Mouse (Mus musculus): Measurements from ENCODE around the gene Megf6. TPM values are rescaled to one million over a fixed set of nuclear protein-coding genes. Genes with fewer than 3 reads are reported as not detected.

Megf6 gene
- polyA plus RNA-seq, 1 experiment: 19.0 TPM

GRCm38 (mm10) chr4:154157970-154158662 is 12.4 kb upstream of the Megf6 start:
- H3K4me3 ChIP-seq (ENCODE audit: control insufficient read depth, insufficient read depth, low read length): no peak overlapping the region
- peaks cover 27% of the 10 kb centered on the region for H3K36me3 ChIP-seq (ENCODE audit: control insufficient read depth, insufficient read depth, low read length)
- H3K27me3 ChIP-seq (ENCODE audit: control insufficient read depth, insufficient read depth, low read length): no peaks in the 10 kb centered on the region
- no peak for TF ChIP-seq CTCF (IDR thresholded peaks at IDR 0.05; ENCODE audit: borderline replicate concordance, control insufficient read depth, extremely low read depth, insufficient read depth, low read length, poor library complexity)
- no peak for TF ChIP-seq POLR2A (IDR thresholded peaks at IDR 0.05; ENCODE audit: control insufficient read depth, extremely low read depth, insufficient read depth, low read length, poor library complexity)
- WGBS: 96% methylated on average over 14 of the region's 14 CpGs
- no peak for DNase-seq
- H3K27ac ChIP-seq (ENCODE audit: control insufficient read depth, insufficient read depth, low read length): no peak overlapping the region
- H3K4me1 ChIP-seq (replicated peaks; ENCODE audit: control insufficient read depth, insufficient read depth, low read length): peaks cover 24% of the 10 kb centered on the region

DNA sequence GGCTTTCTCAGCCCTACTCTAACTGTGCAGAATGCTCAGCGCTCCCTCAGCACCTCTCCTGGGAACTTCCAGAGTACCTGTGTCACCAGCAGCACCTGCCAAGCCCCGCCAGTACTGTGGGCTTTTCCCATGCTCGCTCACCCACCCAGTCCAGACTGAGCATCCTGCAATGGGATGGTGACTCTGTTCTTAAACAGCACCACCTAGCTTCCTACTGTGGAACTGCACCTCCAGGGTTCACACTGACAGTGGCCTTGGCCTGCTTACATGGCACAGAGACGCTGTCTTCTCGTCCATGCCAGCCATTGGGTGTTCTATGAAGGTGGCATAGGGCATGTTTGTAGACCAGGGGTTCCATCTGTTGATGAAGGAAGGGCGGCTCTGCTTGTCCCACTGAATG is 11.5 kb upstream of the Megf6 start:
- no peaks in the 10 kb centered on the region for H3K27me3 ChIP-seq (ENCODE audit: control insufficient read depth, insufficient read depth, low read length)
- H3K36me3 ChIP-seq (ENCODE audit: control insufficient read depth, insufficient read depth, low read length): peaks cover 27% of the 10 kb centered on the region
- DNase-seq: peak; percentile 90
- peak overlapping the region; percentile 6; the same call in 1 of the 2 replicates for H3K4me3 ChIP-seq (ENCODE audit: control insufficient read depth, insufficient read depth, low read length)
- H3K27ac ChIP-seq (ENCODE audit: control insufficient read depth, insufficient read depth, low read length): no peak overlapping the region
- WGBS: 22% methylated on average over 6 of the region's 6 CpGs
- peaks cover 24% of the 10 kb centered on the region for H3K4me1 ChIP-seq (replicated peaks; ENCODE audit: control insufficient read depth, insufficient read depth, low read length)
- TF ChIP-seq POLR2A (IDR thresholded peaks at IDR 0.05; ENCODE audit: control insufficient read depth, extremely low read depth, insufficient read depth, low read length, poor library complexity) (no peak), CTCF (IDR thresholded peaks at IDR 0.05; ENCODE audit: borderline replicate concordance, control insufficient read depth, extremely low read depth, insufficient read depth, low read length, poor library complexity) (peak; percentile 76; the same call in 1 of the 2 replicates)

GRCm38 (mm10) chr4:154159961-154160537 is 10.5 kb upstream of the Megf6 start:
- no peak for TF ChIP-seq POLR2A (IDR thresholded peaks at IDR 0.05; ENCODE audit: control insufficient read depth, extremely low read depth, insufficient read depth, low read length, poor library complexity)
- 0 out of 2 replicates have a peak, but pooled peaks have one; percentile 20 for TF ChIP-seq CTCF (IDR thresholded peaks at IDR 0.05; ENCODE audit: borderline replicate concordance, control insufficient read depth, extremely low read depth, insufficient read depth, low read length, poor library complexity)
- DNase-seq: no peak
- Histone ChIP-seq H3K4me3 (ENCODE audit: control insufficient read depth, insufficient read depth, low read length) (peak overlapping the region; percentile 88), H3K27me3 (ENCODE audit: control insufficient read depth, insufficient read depth, low read length) (no peaks in the 10 kb centered on the region), H3K36me3 (ENCODE audit: control insufficient read depth, insufficient read depth, low read length) (peaks cover 26% of the 10 kb centered on the region), H3K4me1 (replicated peaks; ENCODE audit: control insufficient read depth, insufficient read depth, low read length) (peaks cover 24% of the 10 kb centered on the region), H3K27ac (ENCODE audit: control insufficient read depth, insufficient read depth, low read length) (peak overlapping the region; percentile 8)
- WGBS: under 1% methylated on average over 45 of the region's 47 CpGs

DNA sequence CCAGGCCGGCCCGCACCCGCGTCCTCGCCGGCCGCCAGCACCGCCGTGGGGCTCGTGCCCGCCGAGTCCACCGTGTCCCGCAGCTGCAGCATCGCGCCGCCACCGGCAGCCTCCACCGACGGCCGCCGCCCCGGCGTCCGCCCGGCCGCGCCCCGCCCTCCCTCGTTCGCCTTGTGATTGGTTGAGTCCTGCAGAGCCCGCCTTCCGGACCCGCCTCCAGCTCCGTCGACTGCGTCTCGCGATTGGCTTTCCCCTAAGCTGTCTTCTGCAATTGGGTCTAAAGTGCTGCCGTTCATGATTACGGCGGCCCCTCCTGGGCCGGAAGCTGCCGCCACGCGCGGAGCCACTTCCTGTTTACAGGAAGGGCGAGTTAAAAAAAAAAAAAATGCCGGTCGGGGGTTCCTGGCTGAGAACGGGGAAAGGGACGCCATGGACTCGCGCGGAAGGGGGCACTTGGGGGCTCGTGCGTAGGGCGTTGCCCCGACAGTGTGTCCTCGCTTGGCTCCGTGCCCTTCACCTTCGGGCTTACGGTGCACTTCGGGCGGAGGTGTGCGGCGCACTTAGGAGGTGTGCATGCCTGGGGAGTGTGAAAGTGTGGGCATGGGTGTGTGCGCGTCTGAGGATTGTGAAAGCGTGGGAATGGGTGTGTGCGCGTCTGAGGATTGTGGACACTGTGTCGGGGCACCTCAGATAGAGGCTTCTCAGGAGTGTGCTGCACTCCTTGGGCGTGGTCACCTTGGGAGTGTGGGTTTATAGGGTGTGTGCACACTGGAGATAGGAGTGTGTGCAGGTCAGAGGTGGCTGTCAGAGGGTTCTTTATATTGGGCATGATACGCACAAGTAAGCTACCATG is 9.8 kb upstream of the Megf6 start, which contains the start of gene Tprgl:
TSS of gene Tprgl (minus strand) at position 129 of the 853 bp plus-strand sequence.
- WGBS: under 1% methylated on average over 75 of the region's 75 CpGs
- Histone ChIP-seq H3K36me3 (ENCODE audit: control insufficient read depth, insufficient read depth, low read length) (peaks cover 24% of the 10 kb centered on the region), H3K4me1 (replicated peaks; ENCODE audit: control insufficient read depth, insufficient read depth, low read length) (peaks cover 22% of the 10 kb centered on the region), H3K27ac (ENCODE audit: control insufficient read depth, insufficient read depth, low read length) (peak within 1 kb of the TSS; percentile 87), H3K27me3 (ENCODE audit: control insufficient read depth, insufficient read depth, low read length) (no peaks in the 10 kb centered on the region), H3K4me3 (ENCODE audit: control insufficient read depth, insufficient read depth, low read length) (peak within 1 kb of the TSS; percentile 99)
- peak; percentile 97 for DNase-seq
- TF ChIP-seq CTCF (IDR thresholded peaks at IDR 0.05; ENCODE audit: borderline replicate concordance, control insufficient read depth, extremely low read depth, insufficient read depth, low read length, poor library complexity) (peak; percentile 52), POLR2A (IDR thresholded peaks at IDR 0.05; ENCODE audit: control insufficient read depth, extremely low read depth, insufficient read depth, low read length, poor library complexity) (peak; percentile 88)

DNA sequence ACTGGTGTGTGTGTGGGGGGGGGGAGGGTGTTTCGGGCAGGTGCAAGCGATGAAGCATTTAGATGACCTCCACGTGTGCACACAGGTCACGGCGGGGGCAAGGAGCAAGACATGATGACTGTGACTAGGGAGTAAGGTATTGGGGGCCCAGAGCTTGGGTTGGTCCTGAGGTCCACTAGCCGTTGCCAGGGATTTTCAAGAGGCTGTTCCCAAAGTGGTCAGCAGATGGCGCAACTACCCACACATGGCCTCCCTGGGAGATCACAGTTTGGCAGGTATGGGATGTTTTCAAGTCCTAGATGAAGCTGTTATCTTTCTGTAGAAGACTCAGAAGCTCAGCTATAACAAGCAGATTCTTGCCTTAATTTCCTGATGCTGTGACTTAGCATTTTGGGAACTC is 7.2 kb upstream of the Megf6 start:
- peak; percentile 74; the same call in 1 of the 2 replicates for TF ChIP-seq CTCF (IDR thresholded peaks at IDR 0.05; ENCODE audit: borderline replicate concordance, control insufficient read depth, extremely low read depth, insufficient read depth, low read length, poor library complexity)
- no peak for TF ChIP-seq POLR2A (IDR thresholded peaks at IDR 0.05; ENCODE audit: control insufficient read depth, extremely low read depth, insufficient read depth, low read length, poor library complexity)
- no peaks in the 10 kb centered on the region for H3K27me3 ChIP-seq (ENCODE audit: control insufficient read depth, insufficient read depth, low read length)
- H3K36me3 ChIP-seq (ENCODE audit: control insufficient read depth, insufficient read depth, low read length): peaks cover 3% of the 10 kb centered on the region; the same call in 1 of the 2 replicates
- H3K4me3 ChIP-seq (ENCODE audit: control insufficient read depth, insufficient read depth, low read length): no peak overlapping the region
- 23% methylated on average over 7 of the region's 7 CpGs for WGBS
- DNase-seq: peak; percentile 64
- H3K4me1 ChIP-seq (replicated peaks; ENCODE audit: control insufficient read depth, insufficient read depth, low read length): peaks cover 14% of the 10 kb centered on the region
- no peak overlapping the region for H3K27ac ChIP-seq (ENCODE audit: control insufficient read depth, insufficient read depth, low read length)

GRCm38 (mm10) chr4:154167053-154167452 is 3.5 kb upstream of the Megf6 start:
- H3K27me3 ChIP-seq (ENCODE audit: control insufficient read depth, insufficient read depth, low read length): peaks cover 4% of the 10 kb centered on the region; the same call in 1 of the 2 replicates
- DNase-seq: peak; percentile 53
- no peaks in the 10 kb centered on the region for H3K4me1 ChIP-seq (replicated peaks; ENCODE audit: control insufficient read depth, insufficient read depth, low read length)
- TF ChIP-seq POLR2A (IDR thresholded peaks at IDR 0.05; ENCODE audit: control insufficient read depth, extremely low read depth, insufficient read depth, low read length, poor library complexity) (no peak), CTCF (IDR thresholded peaks at IDR 0.05; ENCODE audit: borderline replicate concordance, control insufficient read depth, extremely low read depth, insufficient read depth, low read length, poor library complexity) (no peak)
- no peak overlapping the region for H3K4me3 ChIP-seq (ENCODE audit: control insufficient read depth, insufficient read depth, low read length)
- no peaks in the 10 kb centered on the region for H3K36me3 ChIP-seq (ENCODE audit: control insufficient read depth, insufficient read depth, low read length)
- no peak overlapping the region for H3K27ac ChIP-seq (ENCODE audit: control insufficient read depth, insufficient read depth, low read length)
- WGBS: 28% methylated on average over 5 of the region's 5 CpGs
